ENCODE assay signal across 23 mouse cellular contexts in the genomic region with DNA sequence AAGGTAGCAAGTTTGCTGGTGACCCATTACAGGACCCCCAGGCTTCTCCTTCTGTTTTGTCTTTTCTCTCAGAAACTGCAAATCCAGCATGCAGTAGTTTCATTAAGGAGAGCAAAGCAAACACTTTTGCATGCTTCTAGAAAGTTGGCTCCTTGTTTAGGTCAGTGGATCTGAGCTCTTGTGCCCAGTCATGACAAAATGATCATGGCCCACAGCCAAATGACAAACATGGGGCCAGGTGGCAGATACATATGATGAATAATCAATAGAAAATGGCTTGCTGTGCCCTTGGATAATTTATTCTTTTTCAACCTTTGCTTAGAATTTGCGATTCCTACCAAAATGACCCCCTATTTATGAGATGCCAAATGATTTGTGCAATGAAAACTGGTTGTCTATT. TPM values are rescaled to one million over a fixed set of nuclear protein-coding genes. Genes with fewer than 3 reads are reported as not detected.
"Had no signal": no experiment of that assay in that cellular context is flagged by ENCODE, and none has a peak within 500 bp of the region (broad histone marks: within the 10 kb centered on the region; RNA-seq: fewer than 3 reads in every experiment).

No protein-coding gene starts in this region.

- H3K36me3 ChIP-seq: kidney, embryonic 15.5 days; limb, embryonic 13.5 days; liver, embryonic 13.5 days; midbrain, embryonic 10.5 days; midbrain, embryonic 15.5 days; neural tube, embryonic 13.5 days had no signal

- H3K9me3 ChIP-seq: kidney, embryonic 15.5 days; limb, embryonic 13.5 days; liver, embryonic 13.5 days; midbrain, embryonic 10.5 days; midbrain, embryonic 15.5 days; neural tube, embryonic 13.5 days had no signal

- H3K27me3 ChIP-seq: kidney, embryonic 15.5 days; limb, embryonic 13.5 days; liver, embryonic 13.5 days; midbrain, embryonic 15.5 days; neural tube, embryonic 13.5 days had no signal

- ATAC-seq: intestine, embryonic 16.5 days; midbrain, embryonic 15.5 days had no signal

- H3K4me1 ChIP-seq: liver, embryonic 13.5 days; midbrain, embryonic 15.5 days; neural tube, embryonic 13.5 days had no signal

- H3K4me3 ChIP-seq: kidney, embryonic 15.5 days; limb, embryonic 13.5 days; liver, embryonic 13.5 days; midbrain, embryonic 10.5 days; midbrain, embryonic 15.5 days; neural tube, embryonic 13.5 days had no signal

- H3K27ac ChIP-seq: kidney, embryonic 15.5 days; limb, embryonic 13.5 days; liver, embryonic 13.5 days; midbrain, embryonic 10.5 days; midbrain, embryonic 15.5 days; neural tube, embryonic 13.5 days had no signal

- DNase-seq: kidney, adult 2 months; kidney, postnatal 14 days; left cerebral cortex, postnatal 4 days; liver, embryonic 13.5 days; lung, adult 2 months; retina, postnatal 1 day; right cerebral cortex, postnatal 4 days; spleen, adult 18-20 months; thymus, adult 18-20 months; thymus, postnatal 14 days had no signal

- H3K9ac ChIP-seq: kidney, embryonic 15.5 days; limb, embryonic 13.5 days; liver, embryonic 13.5 days; midbrain, embryonic 15.5 days; neural tube, embryonic 13.5 days had no signal

- H3K4me2 ChIP-seq: kidney, embryonic 15.5 days; limb, embryonic 13.5 days; liver, embryonic 13.5 days; midbrain, embryonic 15.5 days; neural tube, embryonic 13.5 days had no signal

RNA-seq across cellular contexts. Expression of a gene that starts 0.9 kb away (rescaled TPM):
- total RNA-seq: megakaryocyte, adult 5-6 weeks had no signal
- polyA plus RNA-seq: liver, embryonic 13.5 days; midbrain, embryonic 10.5 days; midbrain, embryonic 15.5 days; neural tube, embryonic 13.5 days; stomach, embryonic 14.5 days had no signal

RNA-seq across cellular contexts. Expression of a gene that starts 18.2 kb away (rescaled TPM):
- total RNA-seq: layer of hippocampus, adult 8-10 months; layer of hippocampus, postnatal 14 days; left cerebral cortex, adult 18-20 months; left cerebral cortex, postnatal 10 days; left cerebral cortex, postnatal 4 days; megakaryocyte, adult 5-6 weeks had no signal
- polyA plus RNA-seq: intestine, embryonic 16.5 days; kidney, adult 2 months; kidney, embryonic 15.5 days; large intestine, adult 2 months; limb, embryonic 13.5 days; liver, embryonic 13.5 days; lung, adult 2 months; midbrain, embryonic 10.5 days; midbrain, embryonic 15.5 days; neural tube, embryonic 13.5 days; stomach, embryonic 14.5 days had no signal
